Mouse (Mus musculus) liver (tissue): ENCODE measurements around the gene Amelx.
A peak's percentile ranks its signal among the peaks of the same experiment; 100 is the strongest.

ENCODE experiments used
- DNase-seq: peaks from one replicate; pipeline ENCODE4 v3.0.0-alpha.2; 2020; ENCODE audit warnings: mixed read lengths

Gene Amelx

DNA sequence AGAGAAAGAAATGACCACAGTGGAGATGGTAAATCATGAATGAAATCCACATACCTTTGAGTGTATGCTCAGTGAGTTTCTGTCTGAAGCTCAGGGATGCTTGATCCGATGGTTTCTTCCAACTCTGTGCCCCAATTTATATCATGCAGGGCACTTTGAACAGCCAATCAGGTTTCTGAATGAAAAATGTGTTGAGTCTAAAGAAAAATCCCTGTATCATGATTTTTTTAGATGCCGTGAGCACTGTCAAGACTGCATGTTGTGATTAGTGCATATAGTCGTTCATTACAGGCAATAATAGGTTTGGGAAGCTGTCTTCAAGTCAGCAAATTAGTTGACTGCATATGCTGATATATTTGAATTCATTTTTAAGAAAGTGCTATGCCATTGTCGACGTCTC lies at the start of gene Amelx:
Gene Amelx, minus strand, starts transcription at position 101 of the 400 bp plus-strand sequence.
- no peak for DNase-seq

DNA sequence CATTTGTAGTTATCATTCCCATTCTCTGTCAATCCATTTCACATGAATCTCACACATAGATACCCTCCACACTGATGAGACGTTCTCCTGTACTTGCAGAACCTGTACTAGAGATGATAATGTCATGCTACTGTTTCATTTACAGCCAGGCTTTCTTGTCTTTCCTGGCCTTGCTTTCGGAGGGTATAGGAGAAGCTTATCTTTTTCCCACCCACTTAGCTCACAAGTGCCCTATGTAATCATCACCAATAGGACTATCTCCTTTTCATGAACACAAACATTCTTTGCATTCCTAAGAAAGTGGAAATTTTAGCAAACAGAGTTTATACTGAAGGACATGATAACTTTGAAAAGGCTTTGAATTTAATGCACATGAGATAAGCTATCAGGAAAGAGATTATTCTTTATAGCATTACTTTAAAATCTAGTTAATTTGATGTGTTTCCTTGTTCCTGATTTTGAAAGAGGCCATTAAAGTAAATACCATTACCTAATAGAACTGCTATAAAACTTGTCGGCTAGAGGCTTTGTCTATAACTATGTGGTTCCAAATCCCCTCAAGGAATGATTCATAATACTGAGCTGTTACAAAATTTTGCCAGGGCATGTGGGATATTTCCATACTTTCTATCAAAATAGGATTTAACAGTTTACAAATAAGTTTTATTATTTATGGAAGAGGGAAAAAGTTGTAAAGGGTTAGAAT lies 35.5 kb upstream of the Amelx start:
- no peak for DNase-seq

DNA sequence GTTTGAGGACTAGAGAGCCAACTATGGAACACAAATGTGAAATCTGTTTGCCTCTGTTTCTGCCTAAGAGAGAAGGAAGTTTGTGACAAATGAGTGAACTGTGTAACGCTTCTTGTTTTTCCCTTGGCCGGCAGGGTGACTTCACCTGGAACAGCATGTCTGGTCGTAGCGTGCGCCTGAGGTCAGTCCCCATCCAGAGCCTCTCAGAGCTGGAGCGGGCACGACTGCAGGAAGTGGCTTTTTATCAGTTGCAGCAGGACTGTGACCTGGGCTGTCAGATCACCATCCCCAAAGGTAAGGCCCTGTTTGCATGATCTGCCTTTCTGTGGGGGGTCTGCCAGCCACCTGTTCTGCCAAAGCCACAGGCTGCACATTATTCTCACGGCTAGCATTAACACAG lies 33.1 kb upstream of the Amelx start:
- DNase-seq = peak; percentile 14

DNA sequence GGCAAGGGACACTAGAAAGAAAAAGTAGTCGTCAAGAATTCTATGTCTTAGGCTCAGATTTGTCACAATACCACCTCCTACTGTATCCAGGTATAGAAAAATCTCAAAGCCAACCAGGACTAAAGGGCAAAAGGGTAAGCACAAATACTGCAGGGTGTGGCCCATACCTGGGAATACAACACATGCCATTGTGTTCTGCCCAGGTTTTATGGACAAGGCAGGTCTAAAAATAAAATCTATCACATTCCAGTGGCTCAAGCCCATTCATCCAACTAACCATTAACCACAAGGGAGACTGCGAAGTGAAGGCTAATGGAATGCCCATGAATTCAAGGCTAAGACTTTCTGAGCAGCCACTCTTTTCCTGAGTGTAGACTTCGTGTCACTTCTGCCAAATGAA lies 23.0 kb upstream of the Amelx start:
- no peak for DNase-seq

DNA sequence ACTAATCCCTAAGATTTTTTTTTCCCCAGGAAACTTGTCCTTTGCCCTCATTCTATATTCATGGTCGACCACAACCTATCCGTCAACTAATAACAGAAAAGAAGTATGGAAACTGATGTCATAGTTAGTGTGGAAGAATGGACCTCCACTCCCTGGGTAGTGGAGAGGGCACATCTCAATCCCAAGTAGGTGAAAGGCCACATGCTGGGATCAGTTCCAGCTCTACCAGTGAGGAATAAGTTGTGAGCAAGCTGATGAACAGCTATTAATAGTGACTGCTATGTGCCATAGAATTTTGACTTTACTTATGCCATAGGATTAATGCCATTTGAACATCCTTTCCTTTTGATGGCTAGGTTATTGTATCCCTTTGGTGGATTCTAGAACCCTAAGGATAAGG lies 8.4 kb downstream of the Amelx start:
- DNase-seq = no peak

DNA sequence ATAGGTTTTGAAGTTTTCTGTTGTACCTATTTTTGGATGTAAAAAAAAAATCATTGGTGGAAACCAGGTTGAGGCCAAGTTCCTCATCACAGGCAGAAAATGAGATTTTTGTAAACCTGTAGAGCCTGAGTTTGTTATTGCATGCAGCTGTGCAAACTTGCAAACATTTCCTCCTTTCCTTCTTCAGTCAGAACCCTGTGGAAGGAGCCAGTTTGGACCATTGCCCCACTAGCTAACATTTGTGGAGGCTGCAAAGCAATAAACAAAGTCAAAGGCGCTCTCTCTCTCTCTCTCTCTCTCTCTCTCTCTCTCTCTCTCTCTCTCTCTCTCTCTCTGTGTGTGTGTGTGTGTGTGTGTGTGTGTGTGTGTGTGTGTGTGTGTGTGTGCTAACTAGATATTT lies 13.2 kb downstream of the Amelx start:
- DNase-seq = no peak

DNA sequence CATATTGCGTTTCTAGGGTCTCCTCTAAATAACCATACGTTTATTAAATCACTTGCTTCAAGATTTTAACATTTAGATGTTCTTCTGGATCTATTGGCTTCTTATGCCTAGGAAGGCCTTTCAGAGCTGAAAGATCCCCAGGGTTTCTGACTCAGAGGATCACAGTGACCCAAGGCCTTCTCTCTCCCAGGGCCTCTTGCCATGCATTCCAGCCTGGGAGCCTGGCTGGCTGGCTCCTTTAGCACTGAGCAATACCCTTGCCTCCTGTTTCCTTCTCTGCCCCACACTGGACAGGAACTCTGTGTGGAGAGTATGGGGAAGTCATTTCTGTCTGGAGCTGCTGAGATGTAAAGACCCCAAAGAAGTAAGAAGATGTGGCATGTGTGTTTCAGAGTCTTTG lies 16.0 kb downstream of the Amelx start:
- DNase-seq = no peak

DNA sequence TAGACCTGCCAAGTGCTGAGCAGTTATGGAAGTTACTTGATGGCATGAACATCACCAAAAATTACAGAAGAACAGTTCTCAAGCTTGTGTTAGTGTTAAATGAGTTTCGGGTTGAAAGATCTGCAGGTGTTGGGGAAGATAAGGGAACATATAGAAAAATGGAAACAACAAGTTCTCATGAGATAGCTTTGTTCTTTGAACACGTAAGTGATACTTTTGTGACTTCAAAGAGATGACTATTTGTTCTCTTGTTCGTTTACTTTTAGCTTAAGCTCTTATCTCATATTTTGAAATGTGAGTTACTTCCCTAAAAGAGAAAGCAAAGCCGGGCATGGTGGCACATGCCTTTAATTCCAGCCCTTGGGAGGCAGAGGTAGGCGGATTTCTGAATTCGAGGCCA lies 28.6 kb downstream of the Amelx start:
- DNase-seq = no peak

DNA sequence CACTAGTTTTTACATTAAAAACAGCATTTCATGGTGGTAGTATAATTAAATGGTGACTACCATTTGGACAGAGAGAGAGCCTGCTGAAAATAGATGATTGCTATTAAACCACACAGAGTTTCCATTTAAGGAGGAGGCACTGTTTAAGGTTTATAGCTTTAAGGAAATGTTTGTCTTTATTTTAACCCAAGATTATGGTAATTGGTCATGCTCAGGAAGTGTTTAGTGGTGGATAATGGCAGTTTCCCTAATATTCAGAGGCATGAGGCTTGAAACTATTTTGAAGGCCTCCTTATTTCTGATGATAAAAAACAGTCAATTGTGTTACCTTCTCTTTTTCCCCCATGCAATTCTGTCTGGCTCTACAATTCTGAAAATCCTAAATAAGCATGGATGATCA lies 33.2 kb downstream of the Amelx start:
- DNase-seq = no peak

DNA sequence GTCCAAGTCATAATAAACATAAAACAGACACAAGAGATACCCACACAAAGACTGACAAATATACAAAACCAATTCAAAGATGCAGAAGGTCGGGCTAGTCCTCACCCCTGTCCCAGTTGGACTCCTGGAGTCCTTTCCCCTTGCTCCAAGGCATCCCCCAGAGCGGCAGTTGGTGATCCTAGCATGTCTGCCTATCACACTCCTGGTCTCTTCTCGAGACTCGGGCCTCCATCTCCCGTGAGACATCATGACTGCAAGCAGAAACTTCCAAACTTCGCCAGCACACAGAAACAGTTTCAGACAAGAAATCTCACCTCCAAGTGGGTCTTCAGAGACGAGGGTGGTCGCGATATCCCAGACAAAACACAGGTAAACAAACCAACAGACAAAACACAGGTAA lies 46.5 kb downstream of the Amelx start:
- DNase-seq = no peak

DNA sequence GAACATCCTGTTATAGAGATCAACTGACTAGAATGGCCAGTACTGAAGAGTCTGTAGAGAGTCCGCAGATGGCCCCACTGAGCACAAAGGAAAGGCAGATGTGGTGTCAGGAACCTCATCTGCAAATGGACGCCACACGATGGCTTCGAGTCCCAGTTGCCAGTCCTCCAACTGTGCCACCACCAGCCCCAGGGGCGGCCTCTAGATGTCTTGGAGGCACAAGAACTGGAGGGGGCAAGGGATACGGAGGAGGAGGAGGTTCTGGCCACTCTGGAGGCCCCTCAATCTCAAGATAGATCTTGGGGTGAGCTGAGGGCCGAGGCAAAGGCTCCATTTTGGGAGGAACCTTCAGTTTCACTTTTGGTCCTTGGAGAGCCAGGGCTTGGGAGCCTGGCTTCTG lies 47.2 kb downstream of the Amelx start:
- no peak for DNase-seq
